Mouse (Mus musculus) ES-CJ7 (cell line): ENCODE measurements around the gene Fars2.

Experiments
- DNase-seq: peaks from one replicate; pipeline ENCODE4 v3.0.0; 2011; ENCODE audit warnings: low read depth, low spot score

The Fars2 gene

DNA sequence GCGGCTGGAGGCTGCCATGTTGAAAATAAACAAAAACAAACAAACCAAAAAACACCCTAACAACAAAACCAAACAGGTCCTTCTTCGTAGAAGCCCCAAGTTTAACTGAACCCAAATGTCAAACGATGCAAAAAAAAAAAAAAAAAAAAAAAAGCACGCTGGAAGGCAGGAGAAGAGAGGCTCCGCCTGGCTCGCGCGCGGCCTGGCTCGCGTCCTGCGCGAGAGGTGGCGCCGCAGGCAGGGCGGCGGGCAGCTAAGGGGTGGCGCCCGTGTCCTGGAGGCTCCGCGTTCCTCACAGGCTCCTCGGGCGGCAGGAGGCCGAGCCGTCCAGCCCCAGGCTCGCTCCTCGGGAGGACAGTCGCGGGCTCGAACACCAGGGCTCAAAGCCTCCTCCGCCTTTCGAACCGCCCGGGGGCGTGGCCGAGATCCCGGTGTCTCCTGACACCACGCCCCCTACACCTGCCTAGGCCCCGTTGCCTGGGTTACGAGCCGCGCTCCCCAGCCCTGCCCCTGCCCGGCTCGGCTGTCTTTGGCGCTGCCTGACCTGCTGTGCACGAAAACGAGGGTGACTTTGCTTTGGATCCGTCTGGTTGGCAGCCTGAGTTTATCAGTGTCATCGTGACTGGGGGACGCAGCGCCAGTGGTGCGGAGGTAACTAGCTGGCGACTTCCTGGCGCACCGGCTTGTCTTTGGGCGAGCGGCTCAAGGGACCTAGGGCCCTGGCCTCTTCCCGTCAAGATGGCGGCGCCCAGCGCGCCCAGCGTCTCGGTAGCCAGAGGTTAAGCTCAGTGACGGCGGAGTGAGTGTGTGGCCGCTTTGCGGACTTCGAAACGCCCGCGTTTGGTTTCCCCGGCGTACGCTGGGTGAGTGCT is at the start of gene Fars2, which contains the start of gene Lyrm4:
Gene Fars2 (plus strand): TSS at position 270 of the 872 bp plus-strand sequence.
Gene Lyrm4 (minus strand): TSS at position 384 of the 872 bp plus-strand sequence.
- DNase-seq: peak; percentile 90

- DNase-seq: no peak
These were observed 42.7 kb upstream of the Fars2 start for GRCm38 (mm10) chr13:36074484-36074883.

DNA sequence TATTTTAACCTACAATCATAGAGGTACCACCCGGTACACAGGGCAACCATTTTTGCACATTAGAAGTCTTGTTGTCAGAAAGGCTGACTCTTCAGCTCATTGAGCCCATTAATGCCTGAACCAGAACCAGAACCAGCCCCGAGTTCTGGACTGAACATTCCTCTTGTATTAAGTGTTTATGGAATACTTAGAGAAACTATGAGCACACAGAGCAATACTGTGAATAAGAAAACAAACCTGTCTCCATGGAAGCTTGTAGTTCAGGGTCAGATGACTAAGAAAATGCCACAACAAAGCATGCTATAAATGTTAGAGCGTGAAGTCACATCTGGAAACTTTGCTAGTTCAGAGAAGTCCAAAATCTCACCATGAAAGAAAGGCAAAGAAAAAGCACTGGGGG is 35.6 kb upstream of the Fars2 start:
- no peak for DNase-seq

DNA sequence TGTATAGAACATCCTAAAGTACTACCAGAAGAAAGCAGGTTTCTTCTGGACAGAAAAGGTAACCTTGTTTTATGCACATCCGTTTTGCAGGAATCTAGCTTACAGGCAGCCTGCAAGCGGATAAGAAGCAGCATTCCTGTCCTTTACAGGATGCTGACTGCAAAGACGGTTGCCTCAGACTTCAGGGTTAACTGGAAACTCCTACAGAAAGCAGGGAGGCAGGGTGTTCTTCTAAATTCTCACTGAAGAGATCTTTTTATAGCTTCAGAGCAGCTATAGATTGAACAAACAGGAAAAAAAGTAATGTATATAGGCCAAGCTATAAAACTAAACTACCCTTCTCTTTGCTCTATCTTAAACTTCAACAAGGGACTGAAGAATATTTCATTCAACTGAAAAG is 32.5 kb upstream of the Fars2 start:
- DNase-seq: no peak

DNA sequence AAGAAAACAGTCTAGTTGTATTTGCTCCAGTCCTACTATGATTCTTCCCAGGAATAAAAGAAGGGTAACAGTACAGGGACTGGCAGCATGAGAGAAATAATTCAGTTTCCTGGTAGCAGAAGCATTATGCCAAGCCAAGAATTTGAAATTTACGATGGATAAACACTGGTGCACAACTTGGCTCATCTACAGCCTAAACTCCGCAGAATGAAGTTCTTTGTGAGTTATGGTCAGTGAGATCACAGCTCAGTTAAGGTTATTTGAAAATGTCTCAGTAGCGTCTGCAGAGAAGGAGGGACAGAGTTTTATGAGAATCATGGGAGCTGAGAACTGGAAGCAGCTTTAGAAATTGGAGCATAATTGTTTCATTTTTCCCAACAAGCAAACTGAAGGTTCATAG is 31.2 kb upstream of the Fars2 start:
- DNase-seq: no peak

- no peak for DNase-seq
These were observed 30.4 kb upstream of the Fars2 start for GRCm38 (mm10) chr13:36086608-36087391.

DNA sequence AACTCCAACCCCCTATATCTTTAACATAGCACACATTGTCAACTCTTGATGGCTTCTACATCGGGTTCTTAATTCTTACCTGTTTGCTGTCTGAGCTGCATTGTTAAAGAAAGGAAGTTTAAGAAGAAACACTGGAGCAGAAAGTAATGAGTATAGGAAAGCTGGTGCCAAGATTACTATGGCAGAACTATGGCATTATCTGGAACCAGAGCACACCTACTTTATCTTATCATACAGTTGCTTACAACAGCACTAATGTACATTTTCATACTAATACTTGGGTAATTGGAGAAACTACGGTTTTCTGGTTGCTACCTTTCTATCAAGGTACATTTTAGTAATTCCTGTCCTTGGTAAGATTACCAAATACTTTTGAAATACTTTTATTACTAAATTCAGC is 29.8 kb upstream of the Fars2 start:
- no peak for DNase-seq

DNA sequence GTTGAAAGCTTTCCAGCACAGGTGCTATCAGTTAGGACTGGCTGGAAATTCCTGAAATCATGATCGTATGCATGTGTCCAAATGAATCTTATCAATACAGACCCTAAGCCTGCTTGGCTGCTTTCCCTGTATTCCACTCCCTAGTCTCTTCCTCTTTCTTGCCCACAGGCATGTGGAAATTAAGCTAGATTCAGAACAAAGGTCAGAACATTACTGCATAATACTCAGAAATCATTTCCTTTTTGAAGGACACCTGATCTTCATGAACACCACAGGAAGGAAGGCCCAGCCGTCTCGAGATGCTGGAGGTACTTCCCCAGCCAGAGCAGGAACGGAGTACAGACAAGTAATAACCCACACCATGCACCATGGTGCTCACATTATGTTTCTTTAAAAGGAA is 29.0 kb upstream of the Fars2 start:
- no peak for DNase-seq

- DNase-seq: no peak
These were observed 20.4 kb upstream of the Fars2 start for GRCm38 (mm10) chr13:36096684-36097383.

DNA sequence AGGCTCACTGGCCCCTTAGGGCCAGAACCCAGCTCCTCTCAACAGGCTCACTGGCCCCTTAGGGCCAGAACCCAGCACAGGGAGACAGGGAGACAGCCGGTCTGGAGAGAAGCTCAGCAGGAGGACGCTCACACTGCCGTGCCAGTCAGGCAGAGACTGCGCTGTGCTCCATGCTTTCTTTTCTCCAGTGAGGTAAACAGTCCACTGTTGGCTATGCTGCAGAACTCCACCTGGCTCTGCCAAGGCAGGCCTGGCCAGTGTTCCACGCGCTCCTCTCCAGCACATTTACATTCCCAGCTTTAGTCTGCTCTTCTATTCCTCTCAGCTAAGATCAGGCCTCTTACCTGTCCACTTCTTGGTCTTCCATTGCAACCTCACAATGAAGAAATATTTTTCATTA is 11.6 kb upstream of the Fars2 start:
- no peak for DNase-seq

DNA sequence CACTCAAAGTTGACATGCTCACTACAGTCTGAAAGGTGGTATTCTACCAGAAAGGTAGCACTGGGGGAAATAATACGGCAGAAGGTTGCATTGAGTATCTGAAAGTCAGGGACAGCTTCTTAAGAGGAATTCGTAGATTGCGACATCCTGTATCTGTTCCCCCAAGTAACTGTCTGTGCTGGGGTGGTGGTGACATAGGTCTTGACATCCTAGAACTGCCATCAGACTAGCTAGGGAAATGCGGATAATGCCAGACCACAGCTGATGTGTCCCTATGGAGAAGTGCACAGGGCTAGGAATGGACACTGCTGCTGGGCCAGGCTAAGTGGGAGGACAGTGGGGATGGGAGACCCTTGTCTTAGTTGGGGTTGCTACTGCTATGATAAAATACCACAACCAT is 8.7 kb upstream of the Fars2 start:
- DNase-seq: no peak

DNA sequence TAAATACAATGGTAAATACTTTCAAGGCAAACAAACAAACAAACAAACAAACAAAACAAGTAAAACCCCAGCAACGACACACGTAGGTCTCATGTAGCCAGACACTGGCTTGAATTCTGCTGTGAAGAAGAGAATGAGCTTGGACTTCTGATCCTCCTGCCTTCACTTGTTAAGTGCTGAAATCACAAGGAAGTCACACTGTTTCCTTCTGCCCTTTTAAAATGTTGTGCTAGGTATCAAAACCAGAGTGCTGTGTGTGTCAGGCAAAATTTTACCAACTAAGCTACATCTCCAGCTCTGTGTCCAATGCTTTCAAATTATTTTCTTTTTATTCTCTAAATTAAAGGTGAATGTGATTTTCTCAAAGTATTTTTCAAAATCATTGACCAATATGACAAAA is 5.9 kb upstream of the Fars2 start:
- no peak for DNase-seq

DNA sequence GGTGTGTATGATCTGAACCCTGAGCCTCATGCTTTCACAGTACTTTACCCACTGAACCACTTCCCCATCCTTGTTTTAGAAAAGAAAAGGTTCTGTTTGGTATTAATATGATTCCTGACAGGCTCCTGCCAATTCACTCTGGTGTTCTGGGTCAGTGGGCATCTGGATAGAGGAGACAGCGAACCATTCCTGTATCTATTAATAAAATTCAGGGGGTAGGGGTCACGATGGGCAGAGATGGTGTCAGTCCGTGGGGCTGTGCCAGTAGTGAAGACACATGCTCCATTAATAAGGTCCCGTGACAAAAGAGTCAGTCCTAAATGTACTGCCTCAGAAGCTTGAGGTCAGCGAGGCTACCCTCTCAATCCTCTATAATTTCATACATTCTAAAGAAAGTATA is 4.0 kb upstream of the Fars2 start:
- no peak for DNase-seq

DNA sequence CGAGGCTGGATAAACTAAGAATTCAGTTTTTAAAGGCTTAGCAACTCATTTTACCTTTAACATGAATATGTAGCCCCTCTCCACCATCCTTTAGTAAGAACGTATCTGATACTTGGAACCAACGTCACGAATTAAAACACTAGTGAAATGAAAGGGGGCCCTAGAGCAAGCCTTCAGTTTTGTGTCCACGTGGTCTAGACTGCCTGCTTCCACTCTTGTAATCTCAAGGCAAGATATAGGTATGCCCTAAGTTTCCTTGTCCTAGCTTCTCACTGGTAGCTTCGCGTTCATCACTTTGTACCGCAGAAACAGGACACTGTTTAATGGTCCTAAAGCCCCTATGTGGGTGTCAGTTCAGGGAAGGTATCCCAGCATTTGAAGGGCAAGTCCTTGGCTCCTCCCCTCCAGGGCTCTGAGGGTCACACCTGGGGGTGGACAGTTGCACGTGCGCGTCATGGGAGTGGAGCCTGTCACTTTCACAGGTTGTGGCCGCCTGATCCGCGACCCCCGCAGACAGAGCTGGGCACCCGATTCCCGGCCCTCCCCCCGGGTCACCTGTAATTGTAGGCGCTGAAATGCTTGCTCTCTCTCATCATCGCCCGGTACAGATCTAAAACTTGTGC is 581 bp upstream of the Fars2 start:
- DNase-seq: peak; percentile 46

DNA sequence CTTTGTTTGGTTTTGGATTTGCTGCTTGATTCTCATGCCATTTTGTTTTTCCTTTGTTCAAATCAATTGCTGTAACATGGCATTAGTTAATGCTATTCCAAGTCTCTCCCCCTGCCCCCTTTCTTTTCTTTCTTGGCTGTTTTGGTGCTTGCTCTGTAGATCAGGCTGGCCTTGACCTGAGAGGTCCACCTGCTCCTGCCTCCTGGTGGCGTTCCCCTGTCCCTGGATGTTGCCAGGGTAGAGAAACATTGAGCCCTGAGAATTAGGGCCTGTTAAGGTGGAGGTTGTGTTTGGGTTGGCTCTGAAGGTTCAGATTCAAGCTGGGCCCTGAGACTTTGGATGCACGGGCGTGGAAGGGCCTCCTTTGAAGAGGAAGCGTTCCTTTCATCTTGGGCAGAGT is 2.5 kb downstream of the Fars2 start:
- DNase-seq: peak; percentile 9

DNA sequence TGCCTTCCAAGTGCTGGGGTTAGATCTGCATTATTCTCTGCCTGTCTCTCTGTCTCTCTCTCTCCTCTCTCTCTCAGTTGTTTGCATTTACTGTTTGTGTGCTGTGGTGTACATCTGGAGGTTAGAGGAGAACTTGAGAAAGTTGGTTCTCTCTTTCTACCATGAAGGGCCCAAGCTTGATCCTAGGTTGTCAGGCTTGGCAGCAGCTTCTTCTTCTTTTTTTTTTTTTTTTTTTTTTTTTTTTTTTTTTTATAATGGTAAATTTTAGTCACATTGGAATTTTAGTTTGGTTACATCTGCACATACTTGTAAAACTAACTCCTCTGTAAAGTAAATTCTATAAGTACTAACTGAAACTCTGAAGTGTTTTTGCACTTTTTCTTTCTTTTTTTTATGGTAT is 3.4 kb downstream of the Fars2 start:
- no peak for DNase-seq

DNA sequence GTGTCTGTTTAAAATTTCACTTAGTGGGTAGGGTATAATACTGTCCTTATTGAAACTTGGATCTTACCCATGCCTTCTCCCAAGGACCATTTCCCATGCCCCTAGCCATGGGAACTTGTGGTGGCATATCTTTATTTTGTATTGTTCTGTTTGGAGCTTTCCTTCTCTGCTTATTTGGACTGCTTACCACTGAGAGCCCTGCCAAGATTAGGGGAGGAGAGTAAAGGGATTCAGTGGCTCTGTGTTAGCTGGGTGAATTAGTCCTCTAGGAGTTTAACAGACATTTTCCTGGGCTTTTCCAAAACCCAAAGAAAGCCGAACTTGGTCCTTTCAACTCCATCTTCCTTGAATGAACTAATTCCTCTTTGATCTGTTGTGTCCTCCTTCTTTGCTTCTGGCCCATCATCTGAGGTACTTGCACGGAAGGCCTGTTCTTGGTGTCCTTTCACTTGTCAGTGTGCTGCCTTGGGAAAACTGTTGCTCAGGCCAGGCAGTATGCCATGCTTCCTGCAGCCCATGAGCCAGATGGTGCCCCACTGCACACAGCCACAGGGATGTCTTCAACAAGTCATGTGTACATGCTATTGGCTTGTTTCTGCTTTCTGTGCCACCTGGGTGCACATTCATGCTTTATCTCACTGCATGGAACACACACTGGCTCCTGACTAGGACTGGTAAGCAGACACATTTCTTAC is 12.3 kb downstream of the Fars2 start:
- DNase-seq: no peak

- DNase-seq: no peak
These were observed 14.2 kb downstream of the Fars2 start for GRCm38 (mm10) chr13:36131401-36131800.

DNA sequence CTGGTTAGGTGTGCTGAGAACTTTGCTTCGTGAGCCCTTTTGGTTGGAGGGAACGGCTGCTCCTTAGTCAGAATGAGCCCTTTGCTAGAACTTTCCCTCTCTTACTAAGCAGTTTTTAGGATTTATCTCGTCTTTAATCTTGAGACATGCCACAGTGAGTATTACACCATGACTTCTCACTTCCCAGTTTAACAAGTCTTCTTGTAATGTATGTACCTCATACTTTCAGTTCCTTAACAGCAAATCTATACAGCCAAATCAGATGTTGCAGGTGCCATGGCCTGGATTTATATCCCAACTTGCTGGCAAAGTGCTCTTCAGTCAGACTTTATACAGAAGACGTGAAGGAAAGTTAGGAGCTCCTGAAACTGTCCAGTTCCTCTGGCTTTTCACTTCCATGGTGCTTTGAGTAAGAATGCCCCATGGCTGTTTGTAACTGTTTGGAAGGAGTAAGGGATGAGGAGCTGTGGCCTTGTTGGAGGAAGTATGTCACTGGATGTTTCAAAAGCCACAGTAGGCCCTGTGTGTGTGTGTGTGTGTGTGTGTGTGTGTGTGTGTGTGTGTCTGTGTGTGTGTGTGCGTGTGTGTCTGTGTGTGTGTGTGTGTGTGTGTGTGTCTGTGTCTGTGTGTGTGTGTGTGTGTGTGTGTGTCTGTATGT is 14.9 kb downstream of the Fars2 start:
- no peak for DNase-seq

DNA sequence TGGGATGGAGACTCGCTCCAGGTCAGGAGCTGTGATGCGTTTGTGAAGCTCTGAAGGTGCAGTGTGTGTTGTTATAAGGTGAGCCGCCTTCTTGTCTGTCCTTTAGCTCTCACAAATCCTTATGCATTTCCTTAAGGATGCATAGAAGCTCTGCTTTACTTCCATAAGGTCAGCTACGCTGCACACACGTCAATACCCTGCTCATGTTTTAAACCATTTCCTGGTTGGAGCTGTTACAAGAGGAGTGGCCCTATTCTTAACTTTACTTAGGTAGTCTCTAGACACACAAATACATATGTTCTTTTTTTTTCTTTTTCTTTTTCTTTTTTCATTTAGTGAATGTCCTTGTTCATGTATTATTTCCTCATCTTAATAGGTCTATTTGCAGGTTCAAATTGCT is 22.5 kb downstream of the Fars2 start:
- DNase-seq: no peak
